Mouse (Mus musculus) intestine, embryonic 15.5 days (tissue): Measurements from ENCODE around the gene Slc25a35. TPM values are rescaled to one million over a fixed set of nuclear protein-coding genes. Genes with fewer than 3 reads are reported as not detected.
"Not testable (repeated sequence)": the region's sequence is repeated elsewhere in the genome, so short reads cannot be mapped to it uniquely, and the experiment has no call there.

Experiments used
- ATAC-seq: fragments of 200-750 bp; cut with Nextera tagmentation; 2 replicates; pipeline ENCODE4 v1.8.0; 2017; ENCODE audit warnings: moderate TSS enrichment, moderate library complexity
- H3K27ac ChIP-seq: fragments of 300-500 bp; sonication (generic); 2 replicates; pipeline ENCODE4 v1.5.1; 2015; ENCODE audit warnings: mild to moderate bottlenecking, inconsistent platforms
- H3K27me3 ChIP-seq: fragments of 300-500 bp; sonication (generic); replicated peaks from 2 replicates; pipeline ENCODE4 v1.6.1; 2015; ENCODE audit warnings: inconsistent platforms
- H3K36me3 ChIP-seq: fragments of 300-500 bp; sonication (generic); 2 replicates; pipeline ENCODE4 v1.6.1; 2015; ENCODE audit warnings: inconsistent platforms
- H3K4me1 ChIP-seq: fragments of 300-500 bp; sonication (generic); replicated peaks from 2 replicates; pipeline ENCODE4 v1.6.1; 2015; ENCODE audit warnings: inconsistent platforms
- H3K4me2 ChIP-seq: fragments of 300-500 bp; sonication (generic); replicated peaks from 2 replicates; pipeline ENCODE4 v1.6.1; 2015; ENCODE audit warnings: mild to moderate bottlenecking, inconsistent platforms
- H3K4me3 ChIP-seq: fragments of 300-500 bp; sonication (generic); replicated peaks from 2 replicates; pipeline ENCODE4 v1.5.1; 2015; ENCODE audit warnings: inconsistent platforms
- H3K9ac ChIP-seq: fragments of 300-500 bp; sonication (generic); 2 replicates; pipeline ENCODE4 v1.6.1; 2015; ENCODE audit warnings: inconsistent platforms
- H3K9me3 ChIP-seq: fragments of 300-500 bp; sonication (generic); 2 replicates; pipeline ENCODE4 v1.6.1; 2016; ENCODE audit warnings: inconsistent platforms
- WGBS: fragments of 180-500 bp; shearing (Covaris S2); methylation state at CpG from one replicate; pipeline ENCODE4 v1.1.7; 2015; 5-methylcytosine and 5-hydroxymethylcytosine counted together
- polyA plus RNA-seq: library from polyadenylated mRNA; unstranded; fragments of >200 nt; fragmentation: Nextera tagmentation; extraction: Ambion mirVana; gene quantifications from 2 replicates; pipeline ENCODE4 v1.2.1, GENCODE M21; 2015

Slc25a35 gene
- polyA plus RNA-seq, 1 experiment from 2014 or later: 2.7 TPM

DNA sequence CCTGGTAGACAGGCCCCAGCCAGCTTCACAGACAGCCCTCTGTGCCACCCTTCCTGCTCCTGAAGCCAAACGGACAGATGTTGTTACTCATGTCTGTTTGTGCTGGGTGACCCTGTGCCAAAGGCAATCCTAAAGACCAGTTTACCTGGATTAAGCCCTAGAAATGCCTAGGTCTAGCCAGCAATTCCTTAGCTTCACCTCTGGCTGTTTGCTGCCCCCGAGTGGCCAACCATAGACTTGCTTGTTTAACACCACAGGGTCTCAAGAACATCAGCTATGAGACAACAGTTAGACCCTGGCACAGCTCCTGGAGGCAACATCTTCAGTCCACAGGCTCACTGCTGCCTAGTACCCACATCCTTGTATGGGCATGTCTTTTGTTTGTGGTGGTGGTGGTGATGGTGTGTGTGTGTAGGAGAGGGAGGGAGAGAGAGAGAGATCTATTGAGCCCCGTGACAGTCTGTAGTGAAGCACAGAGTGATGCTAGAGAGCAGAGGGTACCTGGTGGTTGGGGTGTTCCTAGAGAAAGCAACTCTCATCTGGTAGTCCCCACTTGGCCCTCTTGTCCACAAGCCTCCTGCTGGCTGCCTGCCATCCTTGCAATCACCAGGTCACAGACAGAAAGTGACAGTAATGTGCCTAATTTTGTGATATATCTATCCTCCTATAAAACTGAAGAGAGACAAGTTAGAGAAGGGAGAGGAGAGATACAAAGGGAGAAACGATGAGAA lies 14.9 kb downstream of the Slc25a35 start:
- no peak overlapping the region for H3K9ac ChIP-seq
- H3K27me3 ChIP-seq: no peaks in the 10 kb centered on the region
- H3K4me2 ChIP-seq: no peak overlapping the region
- H3K36me3 ChIP-seq: peaks cover 7% of the 10 kb centered on the region
- no peaks in the 10 kb centered on the region for H3K9me3 ChIP-seq
- ATAC-seq: peak; percentile 38
- H3K4me3 ChIP-seq: no peak overlapping the region
- no peak overlapping the region for H3K27ac ChIP-seq
- H3K4me1 ChIP-seq: no peaks in the 10 kb centered on the region
- 30% methylated on average over 4 of the region's 4 CpGs for WGBS

DNA sequence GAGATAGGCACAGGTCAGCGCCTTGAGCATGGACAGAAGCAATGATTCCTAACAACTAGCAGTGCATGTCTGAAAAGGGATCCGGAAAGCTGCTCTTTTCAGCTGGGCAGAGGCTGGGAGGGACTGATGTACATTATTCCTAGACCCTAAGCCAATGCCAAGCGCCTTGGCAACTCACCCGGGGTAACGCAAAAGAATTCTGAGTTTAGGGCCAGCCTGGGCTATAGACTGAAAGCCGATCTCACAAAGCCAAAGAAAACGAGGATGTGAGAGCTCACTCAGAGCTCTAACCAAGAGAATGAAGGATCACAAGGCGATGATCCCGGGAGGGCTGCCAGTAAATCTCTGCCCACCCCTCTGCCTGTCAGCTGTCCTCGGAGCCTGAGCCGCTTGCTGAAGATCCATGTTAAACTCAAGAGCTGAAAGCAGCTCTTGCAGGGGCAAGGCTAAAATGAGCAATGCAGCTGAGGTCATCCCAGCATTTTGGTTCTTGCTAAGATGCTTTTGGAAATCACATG lies 19.5 kb downstream of the Slc25a35 start:
- Histone ChIP-seq H3K9ac (no peak overlapping the region), H3K4me3 (no peak overlapping the region), H3K36me3 (peaks cover 41% of the 10 kb centered on the region), H3K27me3 (no peaks in the 10 kb centered on the region), H3K9me3 (no peaks in the 10 kb centered on the region), H3K4me2 (no peak overlapping the region), H3K27ac (no peak overlapping the region), H3K4me1 (no peaks in the 10 kb centered on the region)
- 91% methylated on average over 11 of the region's 11 CpGs for WGBS
- ATAC-seq: no peak

DNA sequence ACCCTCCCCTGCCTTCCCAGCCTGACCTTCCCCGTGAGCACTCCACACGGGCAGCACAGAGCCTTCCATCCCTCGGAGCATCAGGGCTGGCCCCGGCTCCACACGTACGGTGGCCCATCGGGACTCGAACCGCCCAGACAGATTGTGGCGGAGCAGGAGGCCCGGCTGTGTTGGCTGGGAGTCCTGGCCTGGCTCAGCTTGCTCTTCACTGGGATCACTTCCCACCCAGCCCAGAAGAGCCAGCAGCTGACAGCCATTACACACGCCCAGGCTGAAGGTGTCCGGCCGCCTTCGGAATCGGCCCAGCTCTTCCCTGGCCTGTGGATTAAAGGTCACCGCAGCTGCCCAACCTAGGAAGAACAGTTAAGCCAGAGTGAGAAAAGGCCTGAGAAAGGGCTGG lies 20.4 kb downstream of the Slc25a35 start:
- Histone ChIP-seq H3K27me3 (no peaks in the 10 kb centered on the region), H3K36me3 (peaks cover 50% of the 10 kb centered on the region)
- WGBS: 94% methylated on average over 17 of the region's 17 CpGs

DNA sequence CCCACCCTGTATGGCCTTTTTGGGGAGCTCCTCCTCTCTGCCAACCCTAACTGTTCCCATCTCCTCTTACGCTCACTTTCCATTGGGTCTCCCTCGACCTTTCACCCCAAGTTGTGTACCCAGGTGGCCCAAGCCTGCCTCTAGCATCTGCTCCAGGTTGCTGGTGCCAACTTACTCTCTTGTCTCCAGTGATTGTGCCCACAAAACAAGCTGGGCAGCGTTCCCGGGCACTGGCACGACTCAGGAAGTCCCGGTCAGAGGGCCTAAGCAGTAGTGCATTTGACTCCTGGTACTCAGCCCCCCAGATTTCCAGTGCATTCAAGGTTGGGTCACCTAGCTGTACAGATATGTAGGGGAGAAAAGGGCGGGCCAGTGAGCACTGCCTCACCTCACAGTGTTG lies 25.2 kb downstream of the Slc25a35 start:
- no peaks in the 10 kb centered on the region for H3K9me3 ChIP-seq
- H3K9ac ChIP-seq: no peak overlapping the region
- H3K4me1 ChIP-seq: no peaks in the 10 kb centered on the region
- H3K4me2 ChIP-seq: no peak overlapping the region
- H3K27ac ChIP-seq: no peak overlapping the region
- ATAC-seq: no peak
- 83% methylated on average over 7 of the region's 7 CpGs for WGBS
- peaks cover 67% of the 10 kb centered on the region for H3K36me3 ChIP-seq
- H3K27me3 ChIP-seq: no peaks in the 10 kb centered on the region
- no peak overlapping the region for H3K4me3 ChIP-seq

More for the DNA sequence above, 20.4 kb downstream of the Slc25a35 start:
- ATAC-seq: no peak
- H3K4me2 ChIP-seq: no peak overlapping the region
- no peak overlapping the region for H3K27ac ChIP-seq
- no peak overlapping the region for H3K9ac ChIP-seq
- H3K9me3 ChIP-seq: no peaks in the 10 kb centered on the region
- H3K4me3 ChIP-seq: no peak overlapping the region
- no peaks in the 10 kb centered on the region for H3K4me1 ChIP-seq

DNA sequence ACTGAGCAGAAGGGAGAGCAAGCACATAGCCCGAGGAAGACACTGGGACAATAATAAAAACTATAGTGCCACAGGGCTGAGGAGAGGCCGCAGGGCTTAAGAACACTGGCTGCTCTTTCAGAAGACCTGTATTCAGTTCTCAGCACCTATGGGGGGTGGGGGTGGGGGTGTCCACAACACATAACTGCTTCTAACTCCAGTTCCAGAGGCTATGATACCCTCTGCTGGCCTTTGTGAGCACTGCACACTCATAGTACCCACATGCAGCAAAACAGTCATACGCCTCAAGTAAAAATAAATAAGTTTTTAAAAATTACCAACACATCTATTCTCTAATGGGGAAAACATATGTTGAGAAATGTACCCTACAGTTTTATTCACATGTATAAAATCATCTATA lies 26.4 kb downstream of the Slc25a35 start:
- no peak overlapping the region for H3K9ac ChIP-seq
- no peaks in the 10 kb centered on the region for H3K27me3 ChIP-seq
- peaks cover 67% of the 10 kb centered on the region for H3K36me3 ChIP-seq
- no peak overlapping the region for H3K4me2 ChIP-seq
- H3K27ac ChIP-seq: no peak overlapping the region
- 91% methylated on average over 3 of the region's 3 CpGs for WGBS
- no peaks in the 10 kb centered on the region for H3K4me1 ChIP-seq
- no peak overlapping the region for H3K4me3 ChIP-seq
- no peaks in the 10 kb centered on the region for H3K9me3 ChIP-seq
- no peak for ATAC-seq

DNA sequence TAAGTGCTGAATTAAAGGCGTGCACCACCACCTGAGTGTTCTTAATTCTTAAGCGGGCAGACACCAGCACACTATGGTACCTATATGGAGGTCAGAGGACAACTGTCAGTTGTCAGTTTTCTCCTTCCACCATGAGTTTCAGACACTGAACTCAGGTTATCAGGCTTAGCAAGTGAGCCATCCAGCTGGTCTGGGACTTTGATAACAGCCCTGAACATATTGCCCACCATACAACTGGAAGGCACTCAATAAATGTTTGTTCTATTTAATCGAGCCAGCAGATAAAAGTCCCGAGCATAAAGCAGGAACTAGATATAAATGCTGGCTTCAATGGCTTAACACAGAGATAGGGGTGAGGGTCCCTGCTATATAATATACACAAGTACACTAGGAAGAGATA lies 29.1 kb downstream of the Slc25a35 start:
- Histone ChIP-seq H3K27me3 (no peaks in the 10 kb centered on the region), H3K9me3 (no peaks in the 10 kb centered on the region), H3K27ac (no peak overlapping the region), H3K9ac (no peak overlapping the region), H3K4me1 (no peaks in the 10 kb centered on the region), H3K4me3 (no peak overlapping the region), H3K36me3 (peaks cover 56% of the 10 kb centered on the region), H3K4me2 (no peak overlapping the region)
- no peak for ATAC-seq
- WGBS: 89% methylated on average over 4 of the region's 4 CpGs

DNA sequence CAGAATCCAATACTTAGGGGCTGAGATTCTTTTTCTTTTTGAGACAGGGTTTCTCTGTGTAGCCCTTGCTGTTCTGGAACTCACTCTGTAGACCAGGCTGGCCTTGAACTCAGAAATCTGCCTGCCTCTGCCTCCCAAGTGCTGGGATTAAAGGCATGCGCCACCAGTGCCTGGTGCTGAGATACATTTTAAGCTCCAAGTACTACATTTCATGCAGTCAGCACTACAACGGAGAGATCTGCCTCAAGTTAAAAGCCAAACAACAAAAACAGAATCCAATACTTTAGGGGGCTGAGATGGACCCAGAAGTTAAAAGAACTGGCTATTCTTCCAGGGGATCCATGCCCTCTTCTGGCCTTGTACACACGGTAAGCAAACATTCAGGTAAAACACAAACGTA lies 34.9 kb downstream of the Slc25a35 start:
- H3K9me3 ChIP-seq, ATAC-seq, H3K27ac ChIP-seq, H3K27me3 ChIP-seq, H3K4me2 ChIP-seq, H3K4me1 ChIP-seq, H3K9ac ChIP-seq, H3K4me3 ChIP-seq: not testable (repeated sequence)
- peaks cover 22% of the 10 kb centered on the region for H3K36me3 ChIP-seq
- 90% methylated on average over 4 of the region's 4 CpGs for WGBS

DNA sequence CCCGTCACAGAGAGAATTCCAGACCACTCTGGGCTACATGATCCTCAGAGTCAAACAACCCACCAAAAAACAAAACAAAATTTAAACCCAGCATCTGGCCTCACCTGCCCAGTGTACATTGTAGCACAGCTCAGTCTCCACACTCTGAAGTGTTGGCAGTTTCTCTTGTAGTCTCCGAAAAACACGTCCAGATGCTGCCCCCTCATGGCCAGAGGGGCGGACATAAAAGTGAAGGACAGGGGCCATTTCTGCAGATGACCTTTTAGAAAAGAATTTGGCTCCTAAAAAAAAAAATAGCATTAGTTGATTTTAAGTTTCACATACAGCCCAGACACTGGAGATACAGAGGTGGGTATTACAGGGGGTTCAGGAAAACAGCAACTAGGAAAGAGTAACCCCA lies 35.7 kb downstream of the Slc25a35 start:
- Histone ChIP-seq H3K9ac (no peak overlapping the region), H3K36me3 (peaks cover 19% of the 10 kb centered on the region), H3K4me3 (no peak overlapping the region), H3K9me3 (no peaks in the 10 kb centered on the region), H3K27ac (no peak overlapping the region), H3K27me3 (no peaks in the 10 kb centered on the region), H3K4me1 (peaks cover 9% of the 10 kb centered on the region), H3K4me2 (no peak overlapping the region)
- ATAC-seq: no peak
- WGBS: 54% methylated on average over 4 of the region's 4 CpGs

DNA sequence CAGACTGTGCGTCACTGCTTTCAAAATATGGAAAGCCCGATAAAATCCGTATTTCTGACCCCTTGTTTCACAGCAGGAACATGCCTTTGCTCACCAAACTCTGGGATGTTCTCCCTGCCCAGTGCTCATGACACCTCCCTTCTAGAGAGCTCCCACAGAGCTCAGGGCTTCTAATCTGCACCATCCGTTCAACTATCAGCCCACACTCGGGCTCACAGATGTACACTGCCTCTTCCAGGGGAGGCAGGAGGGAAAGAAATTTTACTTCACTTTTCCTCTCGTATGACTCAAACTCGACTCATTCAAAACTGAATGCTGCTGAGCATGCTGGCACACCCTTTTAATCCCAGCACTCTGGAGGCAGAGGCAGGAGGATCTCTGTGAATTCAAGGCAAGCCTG lies 37.3 kb downstream of the Slc25a35 start:
- no peak overlapping the region for H3K4me3 ChIP-seq
- no peak overlapping the region for H3K9ac ChIP-seq
- peaks cover 9% of the 10 kb centered on the region for H3K4me1 ChIP-seq
- H3K27me3 ChIP-seq: no peaks in the 10 kb centered on the region
- H3K36me3 ChIP-seq: peaks cover 8% of the 10 kb centered on the region
- H3K9me3 ChIP-seq: no peaks in the 10 kb centered on the region
- H3K4me2 ChIP-seq: no peak overlapping the region
- 86% methylated on average over 7 of the region's 7 CpGs for WGBS
- H3K27ac ChIP-seq: no peak overlapping the region
- no peak for ATAC-seq

DNA sequence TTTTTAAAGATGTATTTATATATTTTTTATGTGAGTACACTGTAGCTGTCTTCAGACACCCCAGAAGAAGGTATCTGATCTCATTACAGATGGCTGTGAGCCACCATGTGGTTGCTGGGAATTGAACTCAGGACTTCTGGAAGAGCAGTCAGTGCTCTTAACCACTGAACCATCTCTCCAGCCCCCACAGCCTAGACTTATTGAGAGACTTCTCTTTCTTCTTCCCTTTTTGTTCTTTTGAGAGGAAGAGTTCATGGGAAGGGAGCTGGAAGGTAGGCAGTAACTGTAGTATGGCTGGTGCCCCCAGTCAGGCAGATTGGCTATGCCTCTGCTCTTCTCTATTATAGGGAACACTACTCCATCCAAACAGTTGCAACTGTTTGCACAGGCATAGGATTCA lies 38.6 kb downstream of the Slc25a35 start:
- H3K27ac ChIP-seq, H3K4me3 ChIP-seq, H3K9ac ChIP-seq, H3K9me3 ChIP-seq, H3K36me3 ChIP-seq, H3K27me3 ChIP-seq, H3K4me2 ChIP-seq, ATAC-seq, H3K4me1 ChIP-seq: not testable (repeated sequence)

DNA sequence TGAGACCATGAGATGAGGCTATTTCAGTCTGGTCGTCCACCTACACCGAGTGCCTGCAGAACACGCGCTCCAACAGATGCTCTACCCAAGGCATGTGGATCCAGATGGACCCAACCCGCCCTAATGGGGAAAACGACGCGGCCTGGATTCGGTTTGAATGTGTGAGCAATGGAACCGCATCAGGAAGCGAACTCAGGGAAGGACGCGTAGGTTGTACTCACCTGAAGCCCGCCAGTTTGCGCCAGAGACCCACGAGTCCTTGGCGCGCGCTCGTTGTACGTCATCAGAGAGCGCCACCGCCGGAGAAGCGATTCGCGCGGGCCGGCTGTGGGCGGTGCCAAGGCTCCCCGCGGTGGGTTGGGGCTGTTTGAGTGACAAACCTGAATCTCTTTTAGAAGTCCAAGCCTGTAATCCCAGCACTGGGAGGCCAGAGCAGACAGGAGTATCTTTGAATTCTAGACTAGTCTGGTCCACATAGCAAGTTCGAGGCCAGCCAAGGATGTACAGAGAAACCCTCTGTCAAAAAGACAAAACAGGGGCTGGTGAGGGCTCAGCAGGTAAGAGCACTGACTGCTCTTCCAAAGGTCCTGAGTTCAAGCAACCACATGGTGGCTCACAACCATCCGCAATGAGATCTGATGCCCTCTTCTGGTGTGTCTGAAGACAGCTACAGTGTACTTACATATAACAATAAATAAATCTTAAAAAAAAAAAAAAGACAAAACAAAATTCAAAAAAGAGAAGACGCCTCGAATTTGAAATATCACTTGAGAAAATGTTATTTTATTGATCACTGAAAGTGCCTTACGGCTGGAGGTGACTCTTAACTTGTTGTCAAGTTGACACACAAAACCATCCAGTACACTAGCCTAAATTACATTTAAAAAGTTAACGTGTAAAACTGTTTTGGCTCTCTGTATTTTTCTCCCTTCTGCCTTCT lies 40.5 kb downstream of the Slc25a35 start, which contains the start of gene Pfas:
TSS of gene Pfas (minus strand) at position 279 of the 940 bp plus-strand sequence.
- no peaks in the 10 kb centered on the region for H3K9me3 ChIP-seq
- WGBS: 9% methylated on average over 38 of the region's 38 CpGs
- peak within 1 kb of the TSS; percentile 69 for H3K9ac ChIP-seq
- peak; percentile 89 for ATAC-seq
- no peaks in the 10 kb centered on the region for H3K27me3 ChIP-seq
- peaks cover 9% of the 10 kb centered on the region for H3K4me1 ChIP-seq
- H3K27ac ChIP-seq: peak within 1 kb of the TSS; percentile 59; the same call in 1 of the 2 replicates
- peak within 1 kb of the TSS; percentile 73 for H3K4me3 ChIP-seq
- 0 out of 2 replicates have a peak, but pooled peaks cover 1% of the 10 kb centered on the region for H3K36me3 ChIP-seq
- peak within 1 kb of the TSS; percentile 60 for H3K4me2 ChIP-seq

DNA sequence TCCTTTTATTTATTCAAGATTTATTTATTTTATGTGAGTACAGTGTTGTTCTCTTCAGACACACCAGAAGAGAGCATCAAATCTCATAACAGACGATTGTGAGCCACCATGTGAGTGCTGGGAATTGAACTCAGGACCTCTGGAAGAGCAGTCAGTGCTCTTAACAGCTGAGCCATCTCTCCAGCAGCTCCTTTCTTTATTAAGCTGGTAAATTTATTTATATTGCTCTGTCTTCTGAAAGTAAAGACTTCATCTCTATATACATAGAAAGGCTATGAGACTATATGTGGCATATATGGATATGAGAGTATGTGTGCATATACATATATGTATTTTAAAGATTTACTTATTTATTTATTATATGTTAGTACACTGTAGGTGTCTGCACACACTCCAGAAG lies 41.6 kb downstream of the Slc25a35 start:
- H3K27me3 ChIP-seq: no peaks in the 10 kb centered on the region
- no peak overlapping the region for H3K9ac ChIP-seq
- no peaks in the 10 kb centered on the region for H3K9me3 ChIP-seq
- no peak overlapping the region for H3K4me2 ChIP-seq
- 88% methylated on average over 1 of the region's 1 CpGs for WGBS
- H3K4me3 ChIP-seq: no peak overlapping the region
- no peak overlapping the region for H3K27ac ChIP-seq
- no peaks in the 10 kb centered on the region for H3K36me3 ChIP-seq
- ATAC-seq: no peak
- H3K4me1 ChIP-seq: peaks cover 9% of the 10 kb centered on the region
